Mouse (Mus musculus): ENCODE measurements around the gene Mpv17l. TPM values are rescaled to one million over a fixed set of nuclear protein-coding genes. Genes with fewer than 3 reads are reported as not detected.
"Not testable (repeated sequence)": the region's sequence is repeated elsewhere in the genome, so short reads cannot be mapped to it uniquely, and the experiment has no call there.

Mpv17l gene
- polyA plus RNA-seq (2014; fragmentation: Nextera tagmentation; extraction: Ambion mirVana) = 4.1 and 4.2 TPM in 2 replicates

- Histone ChIP-seq H3K4me3 (ENCODE audit: low read depth, low read length) (peak within 1 kb of the TSS; percentile 83), H3K4me2 (replicated peaks; ENCODE audit: low read depth, low read length) (peak within 1 kb of the TSS; percentile 61), H3K36me3 (ENCODE audit: control insufficient read depth, insufficient read depth, low read length) (no peaks in the 10 kb centered on the region), H3K9me3 (ENCODE audit: control insufficient read depth, low read length) (no peaks in the 10 kb centered on the region), H3K27me3 (ENCODE audit: control insufficient read depth, insufficient read depth, low read length) (no peaks in the 10 kb centered on the region), H3K4me1 (replicated peaks; ENCODE audit: control insufficient read depth, insufficient read depth, low read length) (no peaks in the 10 kb centered on the region), H3K9ac (ENCODE audit: low read depth, low read length) (peak within 1 kb of the TSS; percentile 82), H3K27ac (ENCODE audit: low read depth, low read length) (peak within 1 kb of the TSS; percentile 51)
- peak; percentile 98 for ATAC-seq (ENCODE audit: low FRiP score)
- DNase-seq (ENCODE audit: low spot score) = peak; percentile 96
- WGBS = under 1% methylated on average over 56 of the region's 57 CpGs
These were observed at the start of gene Mpv17l, which contains the start of gene Pdxdc1 for GRCm38 (mm10) chr16:13902888-13903483. Gene Mpv17l (plus strand): TSS chr16:13903161. Gene Pdxdc1 (minus strand): TSS chr16:13903131.

GRCm38 (mm10) chr16:13853886-13854285 is 49.1 kb upstream of the Mpv17l start:
- no peak overlapping the region for H3K9ac ChIP-seq (ENCODE audit: low read depth, low read length)
- no peaks in the 10 kb centered on the region for H3K9me3 ChIP-seq (ENCODE audit: control insufficient read depth, low read length)
- H3K4me2 ChIP-seq (replicated peaks; ENCODE audit: low read depth, low read length) = no peak overlapping the region
- H3K36me3 ChIP-seq (ENCODE audit: control insufficient read depth, insufficient read depth, low read length) = no peaks in the 10 kb centered on the region
- no peak overlapping the region for H3K4me3 ChIP-seq (ENCODE audit: low read depth, low read length)
- WGBS = 92% methylated on average over 4 of the region's 4 CpGs
- ATAC-seq (ENCODE audit: low FRiP score) = no peak
- H3K4me1 ChIP-seq (replicated peaks; ENCODE audit: control insufficient read depth, insufficient read depth, low read length) = no peaks in the 10 kb centered on the region
- no peak for DNase-seq (ENCODE audit: low spot score)
- H3K27me3 ChIP-seq (ENCODE audit: control insufficient read depth, insufficient read depth, low read length) = no peaks in the 10 kb centered on the region
- no peak overlapping the region for H3K27ac ChIP-seq (ENCODE audit: low read depth, low read length)

GRCm38 (mm10) chr16:13866076-13866475 is 36.9 kb upstream of the Mpv17l start:
- no peak for ATAC-seq (ENCODE audit: low FRiP score)
- Histone ChIP-seq H3K9ac (ENCODE audit: low read depth, low read length) (no peak overlapping the region), H3K9me3 (ENCODE audit: control insufficient read depth, low read length) (no peaks in the 10 kb centered on the region), H3K36me3 (ENCODE audit: control insufficient read depth, insufficient read depth, low read length) (no peaks in the 10 kb centered on the region), H3K4me2 (replicated peaks; ENCODE audit: low read depth, low read length) (no peak overlapping the region), H3K4me1 (replicated peaks; ENCODE audit: control insufficient read depth, insufficient read depth, low read length) (0 out of 2 replicates have a peak, but pooled peaks cover 4% of the 10 kb centered on the region), H3K27ac (ENCODE audit: low read depth, low read length) (no peak overlapping the region), H3K27me3 (ENCODE audit: control insufficient read depth, insufficient read depth, low read length) (no peaks in the 10 kb centered on the region), H3K4me3 (ENCODE audit: low read depth, low read length) (no peak overlapping the region)
- WGBS = 81% methylated on average over 4 of the region's 4 CpGs
- DNase-seq (ENCODE audit: low spot score) = no peak

- WGBS = 93% methylated on average over 5 of the region's 5 CpGs
- no peak overlapping the region for H3K27ac ChIP-seq (ENCODE audit: low read depth, low read length)
- no peak overlapping the region for H3K4me3 ChIP-seq (ENCODE audit: low read depth, low read length)
- no peak overlapping the region for H3K4me2 ChIP-seq (replicated peaks; ENCODE audit: low read depth, low read length)
- no peak for DNase-seq (ENCODE audit: low spot score)
- no peaks in the 10 kb centered on the region for H3K27me3 ChIP-seq (ENCODE audit: control insufficient read depth, insufficient read depth, low read length)
- H3K9ac ChIP-seq (ENCODE audit: low read depth, low read length) = no peak overlapping the region
- 0 out of 2 replicates have a peak, but pooled peaks cover 4% of the 10 kb centered on the region for H3K4me1 ChIP-seq (replicated peaks; ENCODE audit: control insufficient read depth, insufficient read depth, low read length)
- ATAC-seq (ENCODE audit: low FRiP score) = no peak
- H3K36me3 ChIP-seq (ENCODE audit: control insufficient read depth, insufficient read depth, low read length) = no peaks in the 10 kb centered on the region
- no peaks in the 10 kb centered on the region for H3K9me3 ChIP-seq (ENCODE audit: control insufficient read depth, low read length)
These were observed 36.3 kb upstream of the Mpv17l start for GRCm38 (mm10) chr16:13866616-13867015.

- not testable (repeated sequence) for H3K9ac ChIP-seq (ENCODE audit: low read depth, low read length); H3K36me3 ChIP-seq (ENCODE audit: control insufficient read depth, insufficient read depth, low read length); H3K4me2 ChIP-seq (replicated peaks; ENCODE audit: low read depth, low read length); H3K4me3 ChIP-seq (ENCODE audit: low read depth, low read length); H3K4me1 ChIP-seq (replicated peaks; ENCODE audit: control insufficient read depth, insufficient read depth, low read length); H3K27me3 ChIP-seq (ENCODE audit: control insufficient read depth, insufficient read depth, low read length); H3K27ac ChIP-seq (ENCODE audit: low read depth, low read length); H3K9me3 ChIP-seq (ENCODE audit: control insufficient read depth, low read length)
- DNase-seq (ENCODE audit: low spot score) (peak; percentile 58), ATAC-seq (ENCODE audit: low FRiP score) (peak; percentile 86)
- WGBS = 11% methylated on average over 5 of the region's 5 CpGs
These were observed 35.6 kb upstream of the Mpv17l start for GRCm38 (mm10) chr16:13867406-13867805.

- H3K9ac ChIP-seq (ENCODE audit: low read depth, low read length) = peak overlapping the region; percentile 52
- WGBS = 2% methylated on average over 38 of the region's 42 CpGs
- ATAC-seq (ENCODE audit: low FRiP score) (peak; percentile 88), DNase-seq (ENCODE audit: low spot score) (peak; percentile 58)
- H3K4me3 ChIP-seq (ENCODE audit: low read depth, low read length) = peak overlapping the region; percentile 33
- H3K27me3 ChIP-seq (ENCODE audit: control insufficient read depth, insufficient read depth, low read length) = no peaks in the 10 kb centered on the region
- H3K9me3 ChIP-seq (ENCODE audit: control insufficient read depth, low read length) = no peaks in the 10 kb centered on the region
- H3K4me1 ChIP-seq (replicated peaks; ENCODE audit: control insufficient read depth, insufficient read depth, low read length) = 0 out of 2 replicates have a peak, but pooled peaks cover 4% of the 10 kb centered on the region
- H3K36me3 ChIP-seq (ENCODE audit: control insufficient read depth, insufficient read depth, low read length) = no peaks in the 10 kb centered on the region
- H3K27ac ChIP-seq (ENCODE audit: low read depth, low read length) = peak overlapping the region; percentile 33; the same call in 1 of the 2 replicates
- H3K4me2 ChIP-seq (replicated peaks; ENCODE audit: low read depth, low read length) = peak overlapping the region; percentile 58
These were observed 34.9 kb upstream of the Mpv17l start for GRCm38 (mm10) chr16:13867910-13868514.

- H3K9me3 ChIP-seq (ENCODE audit: control insufficient read depth, low read length) = no peaks in the 10 kb centered on the region
- no peaks in the 10 kb centered on the region for H3K4me1 ChIP-seq (replicated peaks; ENCODE audit: control insufficient read depth, insufficient read depth, low read length)
- H3K36me3 ChIP-seq (ENCODE audit: control insufficient read depth, insufficient read depth, low read length) = no peaks in the 10 kb centered on the region
- WGBS = 97% methylated on average over 4 of the region's 4 CpGs
- H3K9ac ChIP-seq (ENCODE audit: low read depth, low read length) = no peak overlapping the region
- no peak overlapping the region for H3K27ac ChIP-seq (ENCODE audit: low read depth, low read length)
- no peak for ATAC-seq (ENCODE audit: low FRiP score)
- no peak for DNase-seq (ENCODE audit: low spot score)
- H3K27me3 ChIP-seq (ENCODE audit: control insufficient read depth, insufficient read depth, low read length) = no peaks in the 10 kb centered on the region
- no peak overlapping the region for H3K4me3 ChIP-seq (ENCODE audit: low read depth, low read length)
- H3K4me2 ChIP-seq (replicated peaks; ENCODE audit: low read depth, low read length) = no peak overlapping the region
These were observed 27.5 kb upstream of the Mpv17l start for GRCm38 (mm10) chr16:13875483-13875882.

- H3K4me2 ChIP-seq (replicated peaks; ENCODE audit: low read depth, low read length) = no peak overlapping the region
- no peaks in the 10 kb centered on the region for H3K36me3 ChIP-seq (ENCODE audit: control insufficient read depth, insufficient read depth, low read length)
- H3K27me3 ChIP-seq (ENCODE audit: control insufficient read depth, insufficient read depth, low read length) = no peaks in the 10 kb centered on the region
- ATAC-seq (ENCODE audit: low FRiP score) (no peak), DNase-seq (ENCODE audit: low spot score) (no peak)
- no peak overlapping the region for H3K9ac ChIP-seq (ENCODE audit: low read depth, low read length)
- H3K9me3 ChIP-seq (ENCODE audit: control insufficient read depth, low read length) = no peaks in the 10 kb centered on the region
- no peak overlapping the region for H3K4me3 ChIP-seq (ENCODE audit: low read depth, low read length)
- no peaks in the 10 kb centered on the region for H3K4me1 ChIP-seq (replicated peaks; ENCODE audit: control insufficient read depth, insufficient read depth, low read length)
- WGBS = 77% methylated on average over 3 of the region's 3 CpGs
- no peak overlapping the region for H3K27ac ChIP-seq (ENCODE audit: low read depth, low read length)
These were observed 19.7 kb upstream of the Mpv17l start for GRCm38 (mm10) chr16:13883094-13883774.

Data from hindbrain, embryonic 11.5 days (tissue).